Mouse (Mus musculus): Measurements from ENCODE around the gene Aff3. TPM values are rescaled to one million over a fixed set of nuclear protein-coding genes. Genes with fewer than 3 reads are reported as not detected.

Aff3 gene
- total RNA-seq, 2 experiments from 2014 or later = 101 to 106 TPM

GRCm38 (mm10) chr1:38512258-38513081 lies 152.3 kb downstream of the Aff3 start:
- no peak for DNase-seq (ENCODE audit: extremely low spot score in 1 of 2, low spot score in 2 of 2)
- intact Hi-C loops (cut with DNase I) = no loop called here

GRCm38 (mm10) chr1:38511076-38511475 lies 153.7 kb downstream of the Aff3 start:
- no peak for DNase-seq (ENCODE audit: extremely low spot score in 1 of 2, low spot score in 2 of 2)
- intact Hi-C loops (cut with DNase I) = no loop called here

- intact Hi-C loops (cut with DNase I) = no loop called here
- no peak for DNase-seq (ENCODE audit: extremely low spot score in 1 of 2, low spot score in 2 of 2)
Measured at GRCm38 (mm10) chr1:38509301-38509700, 155.5 kb downstream of the Aff3 start.

- intact Hi-C loops (cut with DNase I) = no loop called here
- DNase-seq (ENCODE audit: extremely low spot score in 1 of 2, low spot score in 2 of 2) = no peak
Measured at GRCm38 (mm10) chr1:38507636-38508179, 157.0 kb downstream of the Aff3 start.

- DNase-seq (ENCODE audit: extremely low spot score in 1 of 2, low spot score in 2 of 2) = no peak
- intact Hi-C loops (cut with DNase I) = no loop called here
Measured at GRCm38 (mm10) chr1:38506396-38506795, 158.4 kb downstream of the Aff3 start.

GRCm38 (mm10) chr1:38503431-38504089 lies 161.2 kb downstream of the Aff3 start:
- DNase-seq (ENCODE audit: extremely low spot score in 1 of 2, low spot score in 2 of 2) = no peak
- intact Hi-C loops (cut with DNase I) = no loop called here

GRCm38 (mm10) chr1:38502797-38503196 lies 162.0 kb downstream of the Aff3 start:
- no peak for DNase-seq (ENCODE audit: extremely low spot score in 1 of 2, low spot score in 2 of 2)
- intact Hi-C loops (cut with DNase I) = no loop called here

- no peak for DNase-seq (ENCODE audit: extremely low spot score in 1 of 2, low spot score in 2 of 2)
- intact Hi-C loops (cut with DNase I) = no loop called here
Measured at GRCm38 (mm10) chr1:38501231-38501630, 163.5 kb downstream of the Aff3 start.

- intact Hi-C loops (cut with DNase I) = no loop called here
Measured at GRCm38 (mm10) chr1:38499500-38499899, 165.3 kb downstream of the Aff3 start.

GRCm38 (mm10) chr1:38497576-38497975 lies 167.2 kb downstream of the Aff3 start:
- DNase-seq (ENCODE audit: extremely low spot score in 1 of 2, low spot score in 2 of 2) = no peak
- intact Hi-C loops (cut with DNase I) = no loop called here

More at GRCm38 (mm10) chr1:38499500-38499899, 165.3 kb downstream of the Aff3 start:
- no peak for DNase-seq (ENCODE audit: extremely low spot score in 1 of 2, low spot score in 2 of 2)

GRCm38 (mm10) chr1:38496886-38497528 lies 167.7 kb downstream of the Aff3 start:
- DNase-seq (ENCODE audit: extremely low spot score in 1 of 2, low spot score in 2 of 2) = no peak
- intact Hi-C loops (cut with DNase I) = no loop called here

- DNase-seq (ENCODE audit: extremely low spot score in 1 of 2, low spot score in 2 of 2) = no peak
- intact Hi-C loops (cut with DNase I) = no loop called here
Measured at GRCm38 (mm10) chr1:38495284-38495683, 169.5 kb downstream of the Aff3 start.

- intact Hi-C loops (cut with DNase I) = no loop called here
- no peak for DNase-seq (ENCODE audit: extremely low spot score in 1 of 2, low spot score in 2 of 2)
Measured at GRCm38 (mm10) chr1:38489733-38490132, 175.0 kb downstream of the Aff3 start.

- intact Hi-C loops (cut with DNase I) = no loop called here
- no peak for DNase-seq (ENCODE audit: extremely low spot score in 1 of 2, low spot score in 2 of 2)
Measured at GRCm38 (mm10) chr1:38488667-38489210, 176.0 kb downstream of the Aff3 start.

- intact Hi-C loops (cut with DNase I) = no loop called here
- DNase-seq (ENCODE audit: extremely low spot score in 1 of 2, low spot score in 2 of 2) = no peak
Measured at GRCm38 (mm10) chr1:38487884-38488283, 176.9 kb downstream of the Aff3 start.

- DNase-seq (ENCODE audit: extremely low spot score in 1 of 2, low spot score in 2 of 2) = no peak
- intact Hi-C loops (cut with DNase I) = no loop called here
Measured at GRCm38 (mm10) chr1:38483191-38483590, 181.6 kb downstream of the Aff3 start.

GRCm38 (mm10) chr1:38478246-38478743 lies 186.5 kb downstream of the Aff3 start:
- no peak for DNase-seq (ENCODE audit: extremely low spot score in 1 of 2, low spot score in 2 of 2)
- intact Hi-C loops (cut with DNase I) = no loop called here

- DNase-seq (ENCODE audit: extremely low spot score in 1 of 2, low spot score in 2 of 2) = no peak
- intact Hi-C loops (cut with DNase I) = no loop called here
Measured at GRCm38 (mm10) chr1:38470817-38471216, 193.9 kb downstream of the Aff3 start.

- intact Hi-C loops (cut with DNase I) = no loop called here
- no peak for DNase-seq (ENCODE audit: extremely low spot score in 1 of 2, low spot score in 2 of 2)
Measured at GRCm38 (mm10) chr1:38470166-38470565, 194.6 kb downstream of the Aff3 start.

Data from left cerebral cortex, postnatal 10 days (tissue).